Mouse (Mus musculus): Measurements from ENCODE around the gene Etv2. TPM values are rescaled to one million over a fixed set of nuclear protein-coding genes. Genes with fewer than 3 reads are reported as not detected.

Etv2 gene
- polyA plus RNA-seq, 1 experiment: not detected

DNA sequence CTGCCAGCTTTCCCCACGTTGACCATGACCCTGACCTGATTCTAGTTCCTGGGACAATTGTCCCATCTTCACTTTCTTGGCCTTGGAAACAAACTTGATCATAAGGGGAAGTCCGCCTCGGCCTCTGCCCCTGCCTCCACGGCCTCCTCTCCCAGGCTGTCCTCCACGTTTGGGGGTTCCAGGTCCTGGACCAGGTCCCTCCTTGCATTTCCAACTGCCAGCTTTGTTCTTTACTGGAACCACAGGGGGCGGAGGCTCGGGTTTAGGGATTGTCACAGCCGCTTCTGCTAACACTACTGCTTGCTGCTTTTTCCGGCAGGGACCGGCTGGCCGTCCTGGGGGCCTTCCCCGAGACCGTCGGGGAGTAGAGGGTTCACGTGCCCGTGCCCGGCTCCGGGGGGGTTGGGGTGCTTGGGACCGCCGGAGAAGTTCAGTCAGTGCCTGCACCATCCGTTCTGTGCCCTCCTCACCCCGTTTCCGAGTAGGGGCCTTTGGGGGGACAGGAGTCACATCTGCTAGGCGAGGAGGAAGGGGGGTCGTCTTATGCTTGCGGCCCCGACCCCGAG lies 49.1 kb downstream of the Etv2 start:
- Histone ChIP-seq H3K27ac (replicated peaks; ENCODE audit: low read depth, low read length) (no peak overlapping the region), H3K4me3 (ENCODE audit: insufficient read depth, low read depth, low read length) (peak overlapping the region; percentile 99; the same call in 1 of the 2 replicates), H3K4me1 (ENCODE audit: control insufficient read depth, insufficient read depth, insufficient read length, low read length) (peaks cover 2% of the 10 kb centered on the region)

DNA sequence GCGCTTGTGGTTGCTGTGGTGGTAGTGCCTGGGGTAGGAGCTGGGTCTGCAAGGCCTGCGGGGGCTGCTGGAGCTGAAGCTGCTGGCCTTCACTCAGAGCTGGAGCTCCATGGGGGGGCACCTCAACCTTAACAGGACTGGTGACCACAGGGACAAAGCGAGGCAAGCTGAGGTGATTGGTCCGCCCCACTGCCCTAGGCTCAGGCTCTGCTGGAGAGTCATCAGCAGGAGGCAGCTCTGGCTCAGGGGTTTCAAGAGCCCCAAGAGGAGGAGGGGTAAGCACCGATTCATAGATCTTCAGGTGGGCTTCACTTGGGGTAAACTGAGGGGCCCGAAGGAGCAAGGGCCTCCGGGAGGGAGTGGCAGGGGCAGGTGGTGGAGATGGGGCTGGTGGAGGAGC lies 50.5 kb downstream of the Etv2 start:
- no peak overlapping the region for H3K4me3 ChIP-seq (ENCODE audit: insufficient read depth, low read depth, low read length)
- H3K4me1 ChIP-seq (ENCODE audit: control insufficient read depth, insufficient read depth, insufficient read length, low read length): peaks cover 2% of the 10 kb centered on the region
- H3K27ac ChIP-seq (replicated peaks; ENCODE audit: low read depth, low read length): no peak overlapping the region

DNA sequence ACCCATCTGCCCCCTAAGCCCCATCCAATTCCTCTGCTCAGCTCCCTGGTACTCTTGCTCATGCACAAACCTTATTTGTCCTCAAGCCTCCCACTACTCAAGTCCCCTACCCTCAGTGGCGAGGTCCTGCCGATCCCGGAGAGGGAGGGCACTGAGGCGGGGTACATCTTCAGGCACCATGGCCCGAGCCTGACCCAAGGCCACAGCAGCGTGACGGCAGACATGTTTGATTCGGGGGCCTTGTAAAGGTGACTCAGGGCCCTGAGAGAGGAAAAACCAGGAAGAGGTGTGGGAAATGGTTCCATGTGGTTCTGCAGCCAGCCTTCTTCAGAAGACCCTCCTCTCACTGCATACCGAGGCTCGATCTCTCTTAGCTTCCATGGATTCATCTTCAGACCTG lies 51.3 kb downstream of the Etv2 start:
- Histone ChIP-seq H3K4me3 (ENCODE audit: insufficient read depth, low read depth, low read length) (no peak overlapping the region), H3K4me1 (ENCODE audit: control insufficient read depth, insufficient read depth, insufficient read length, low read length) (peaks cover 2% of the 10 kb centered on the region; the same call in 1 of the 2 replicates), H3K27ac (replicated peaks; ENCODE audit: low read depth, low read length) (no peak overlapping the region)

Other genes with a start within 250 kb of the Etv2 start
- 34.6 and 43.0 TPM in 2 replicates for gene Tyrobp, start 222.1 kb downstream of the Etv2 start, polyA plus RNA-seq (2012; ENCODE audit: insufficient read depth, insufficient read length, missing spikeins)
- gene Hcst, start 216.0 kb downstream of the Etv2 start, polyA plus RNA-seq (2012; ENCODE audit: insufficient read depth, insufficient read length, missing spikeins): 2.5 and 2.8 TPM in 2 replicates
- gene Nfkbid, start 214.1 kb downstream of the Etv2 start, polyA plus RNA-seq (2012; ENCODE audit: insufficient read depth, insufficient read length, missing spikeins): 0.67 and 1.6 TPM in 2 replicates
- 0.44 and 0.92 TPM in 2 replicates for gene Aplp1, start 190.3 kb downstream of the Etv2 start, polyA plus RNA-seq (2012; ENCODE audit: insufficient read depth, insufficient read length, missing spikeins)
- not detected in 2 replicates for gene Kirrel2, start 178.2 kb downstream of the Etv2 start, polyA plus RNA-seq (2012; ENCODE audit: insufficient read depth, insufficient read length, missing spikeins)
- not detected in 2 replicates for gene Nphs1, start 177.5 kb downstream of the Etv2 start, polyA plus RNA-seq (2012; ENCODE audit: insufficient read depth, insufficient read length, missing spikeins)
- gene Prodh2, start 142.2 kb downstream of the Etv2 start, polyA plus RNA-seq (2012; ENCODE audit: insufficient read depth, insufficient read length, missing spikeins): not detected in 2 replicates
- 0.40 TPM in 1 of 2 replicates, not detected in the other for gene Arhgap33, start 100.8 kb downstream of the Etv2 start, polyA plus RNA-seq (2012; ENCODE audit: insufficient read depth, insufficient read length, missing spikeins)
- 49.1 and 64.2 TPM in 2 replicates for gene Hspb6, start 83.7 kb downstream of the Etv2 start, polyA plus RNA-seq (2012; ENCODE audit: insufficient read depth, insufficient read length, missing spikeins)
- gene Proser3, start 83.6 kb downstream of the Etv2 start, polyA plus RNA-seq (2012; ENCODE audit: insufficient read depth, insufficient read length, missing spikeins): 0.95 and 4.2 TPM in 2 replicates
- gene Lin37, start 76.0 kb downstream of the Etv2 start, polyA plus RNA-seq (2012; ENCODE audit: insufficient read depth, insufficient read length, missing spikeins): 19.5 and 23.1 TPM in 2 replicates
- 59.1 and 65.5 TPM in 2 replicates for gene U2af1l4, start 72.6 kb downstream of the Etv2 start, polyA plus RNA-seq (2012; ENCODE audit: insufficient read depth, insufficient read length, missing spikeins)
- 0.91 and 5.5 TPM in 2 replicates for gene Gm49396, start 72.5 kb downstream of the Etv2 start, polyA plus RNA-seq (2012; ENCODE audit: insufficient read depth, insufficient read length, missing spikeins)
- gene Psenen, start 72.2 kb downstream of the Etv2 start, polyA plus RNA-seq (2012; ENCODE audit: insufficient read depth, insufficient read length, missing spikeins): 177 and 187 TPM in 2 replicates
- gene Igflr1, start 70.4 kb downstream of the Etv2 start, polyA plus RNA-seq (2012; ENCODE audit: insufficient read depth, insufficient read length, missing spikeins): not detected in 2 replicates
- 7.1 and 16.1 TPM in 2 replicates for gene Kmt2b, start 47.1 kb downstream of the Etv2 start, polyA plus RNA-seq (2012; ENCODE audit: insufficient read depth, insufficient read length, missing spikeins)
- gene Zbtb32, start 36.9 kb downstream of the Etv2 start, polyA plus RNA-seq (2012; ENCODE audit: insufficient read depth, insufficient read length, missing spikeins): not detected in 2 replicates
- gene Upk1a, start 23.0 kb downstream of the Etv2 start, polyA plus RNA-seq (2012; ENCODE audit: insufficient read depth, insufficient read length, missing spikeins): not detected in 2 replicates
- gene Cox6b1, start 9.7 kb downstream of the Etv2 start, polyA plus RNA-seq (2012; ENCODE audit: insufficient read depth, insufficient read length, missing spikeins): 5,485 and 5,752 TPM in 2 replicates
- 24.5 and 39.6 TPM in 2 replicates for gene Rbm42, start 14.5 kb upstream of the Etv2 start, polyA plus RNA-seq (2012; ENCODE audit: insufficient read depth, insufficient read length, missing spikeins)
- gene Haus5, start 29.1 kb upstream of the Etv2 start, polyA plus RNA-seq (2012; ENCODE audit: insufficient read depth, insufficient read length, missing spikeins): 2.3 and 2.9 TPM in 2 replicates
- not detected in 2 replicates for gene Pmis2, start 35.8 kb upstream of the Etv2 start, polyA plus RNA-seq (2012; ENCODE audit: insufficient read depth, insufficient read length, missing spikeins)
- gene 2200002J24Rik, start 63.1 kb upstream of the Etv2 start, polyA plus RNA-seq (2012; ENCODE audit: insufficient read depth, insufficient read length, missing spikeins): not detected in 2 replicates
- not detected in 2 replicates for gene Atp4a, start 76.4 kb upstream of the Etv2 start, polyA plus RNA-seq (2012; ENCODE audit: insufficient read depth, insufficient read length, missing spikeins)
- 209 and 275 TPM in 2 replicates for gene Tmem147, start 93.7 kb upstream of the Etv2 start, polyA plus RNA-seq (2012; ENCODE audit: insufficient read depth, insufficient read length, missing spikeins)
- not detected in 2 replicates for gene Gapdhs, start 107.8 kb upstream of the Etv2 start, polyA plus RNA-seq (2012; ENCODE audit: insufficient read depth, insufficient read length, missing spikeins)
- gene Sbsn, start 115.6 kb upstream of the Etv2 start, polyA plus RNA-seq (2012; ENCODE audit: insufficient read depth, insufficient read length, missing spikeins): 12.3 and 18.2 TPM in 2 replicates
- 7.4 and 7.8 TPM in 2 replicates for gene Dmkn, start 127.9 kb upstream of the Etv2 start, polyA plus RNA-seq (2012; ENCODE audit: insufficient read depth, insufficient read length, missing spikeins)
- 11.5 and 15.2 TPM in 2 replicates for gene Krtdap, start 152.0 kb upstream of the Etv2 start, polyA plus RNA-seq (2012; ENCODE audit: insufficient read depth, insufficient read length, missing spikeins)
- gene Ffar2, start 187.9 kb upstream of the Etv2 start, polyA plus RNA-seq (2012; ENCODE audit: insufficient read depth, insufficient read length, missing spikeins): 4.8 and 7.4 TPM in 2 replicates
- gene Ffar3, start 220.3 kb upstream of the Etv2 start, polyA plus RNA-seq (2012; ENCODE audit: insufficient read depth, insufficient read length, missing spikeins): not detected in 2 replicates
- gene Ffar1, start 225.7 kb upstream of the Etv2 start, polyA plus RNA-seq (2012; ENCODE audit: insufficient read depth, insufficient read length, missing spikeins): not detected in 2 replicates
- gene Cd22, start 244.5 kb upstream of the Etv2 start, polyA plus RNA-seq (2012; ENCODE audit: insufficient read depth, insufficient read length, missing spikeins): 0.40 and 0.88 TPM in 2 replicates